Mouse (Mus musculus) frontal cortex, adult 2 months (tissue): ENCODE measurements around the gene Fbxo47. TPM values are rescaled to one million over a fixed set of nuclear protein-coding genes. Genes with fewer than 3 reads are reported as not detected.

ENCODE experiments used
- DNase-seq, 2 experiments: peaks; one replicate each; pipeline ENCODE4 v3.0.0; 2022; ENCODE audit warnings: low spot score in 1 of 2; ENCODE audit errors: extremely low spot score in 1 of 2
- polyA plus RNA-seq: library from polyadenylated mRNA; depleted of rRNA; stranded (reverse); fragments of >200 nt; gene quantifications from 2 replicates; pipeline ENCODE4 v1.2.3, GENCODE M21; 2012

The Fbxo47 gene
- polyA plus RNA-seq, 1 experiment: 0.76 TPM

GRCm38 (mm10) chr11:97833352-97833751, 50.6 kb downstream of the Fbxo47 start:
- no peak for DNase-seq

- no peak for DNase-seq
Observed at GRCm38 (mm10) chr11:97832001-97832400, 52.0 kb downstream of the Fbxo47 start.

- no peak for DNase-seq
Observed at GRCm38 (mm10) chr11:97830501-97830900, 53.5 kb downstream of the Fbxo47 start.

GRCm38 (mm10) chr11:97829913-97830476, 54.0 kb downstream of the Fbxo47 start:
- no peak for DNase-seq

GRCm38 (mm10) chr11:97829365-97829764, 54.6 kb downstream of the Fbxo47 start:
- DNase-seq: no peak

- peak in 1 of 2 experiments; percentile 56 for DNase-seq
Observed at GRCm38 (mm10) chr11:97827654-97828053, 56.3 kb downstream of the Fbxo47 start.

- DNase-seq: no peak
Observed at GRCm38 (mm10) chr11:97826414-97826813, 57.5 kb downstream of the Fbxo47 start.

- DNase-seq: no peak
Observed at GRCm38 (mm10) chr11:97825971-97826370, 58.0 kb downstream of the Fbxo47 start.

- DNase-seq: no peak
Observed at GRCm38 (mm10) chr11:97825295-97825694, 58.7 kb downstream of the Fbxo47 start.

- no peak for DNase-seq
Observed at GRCm38 (mm10) chr11:97824895-97825294, 59.1 kb downstream of the Fbxo47 start.

- no peak for DNase-seq
Observed at GRCm38 (mm10) chr11:97824168-97824567, 59.8 kb downstream of the Fbxo47 start.

- DNase-seq: no peak
Observed at GRCm38 (mm10) chr11:97822840-97823603, 60.9 kb downstream of the Fbxo47 start.

- DNase-seq: no peak
Observed at GRCm38 (mm10) chr11:97821401-97822064, 62.4 kb downstream of the Fbxo47 start.

GRCm38 (mm10) chr11:97820840-97821239, 63.1 kb downstream of the Fbxo47 start:
- DNase-seq: no peak

- DNase-seq: no peak
Observed at GRCm38 (mm10) chr11:97819923-97820322, 64.0 kb downstream of the Fbxo47 start.

GRCm38 (mm10) chr11:97819102-97819501, 64.9 kb downstream of the Fbxo47 start:
- no peak for DNase-seq

- no peak for DNase-seq
Observed at GRCm38 (mm10) chr11:97818571-97818970, 65.4 kb downstream of the Fbxo47 start.

- no peak for DNase-seq
Observed at GRCm38 (mm10) chr11:97818003-97818402, 66.0 kb downstream of the Fbxo47 start.

GRCm38 (mm10) chr11:97817379-97817778, 66.6 kb downstream of the Fbxo47 start:
- no peak for DNase-seq

- DNase-seq: no peak
Observed at GRCm38 (mm10) chr11:97816916-97817315, 67.0 kb downstream of the Fbxo47 start.

- DNase-seq: no peak
Observed at GRCm38 (mm10) chr11:97816176-97816575, 67.8 kb downstream of the Fbxo47 start.

GRCm38 (mm10) chr11:97815736-97816135, 68.2 kb downstream of the Fbxo47 start:
- no peak for DNase-seq
